Mouse (Mus musculus): ENCODE measurements around the gene Gm20716.
A peak's percentile ranks its signal among the peaks of the same experiment; 100 is the strongest.
"Not testable (repeated sequence)": the region's sequence is repeated elsewhere in the genome, so short reads cannot be mapped to it uniquely, and the experiment has no call there.

The Gm20716 gene

GRCm38 (mm10) chr2:168166750-168167460, 63.3 kb downstream of the Gm20716 start:
- DNase-seq (ENCODE audit: low read depth, low spot score): no peak

- no peak for DNase-seq (ENCODE audit: low read depth, low spot score)
Observed at GRCm38 (mm10) chr2:168161978-168162377, 68.2 kb downstream of the Gm20716 start.

- no peak for DNase-seq (ENCODE audit: low read depth, low spot score)
Observed at GRCm38 (mm10) chr2:168161514-168161971, 68.6 kb downstream of the Gm20716 start.

- DNase-seq (ENCODE audit: low read depth, low spot score): no peak
Observed at GRCm38 (mm10) chr2:168160370-168160930, 69.7 kb downstream of the Gm20716 start.

GRCm38 (mm10) chr2:168158911-168159711, 71.1 kb downstream of the Gm20716 start:
- DNase-seq (ENCODE audit: low read depth, low spot score): no peak

- not testable (repeated sequence) for DNase-seq (ENCODE audit: low read depth, low spot score)
Observed at GRCm38 (mm10) chr2:168157974-168158373, 72.2 kb downstream of the Gm20716 start.

- no peak for DNase-seq (ENCODE audit: low read depth, low spot score)
Observed at GRCm38 (mm10) chr2:168156361-168156760, 73.8 kb downstream of the Gm20716 start.

- no peak for DNase-seq (ENCODE audit: low read depth, low spot score)
Observed at GRCm38 (mm10) chr2:168155666-168156065, 74.5 kb downstream of the Gm20716 start.

GRCm38 (mm10) chr2:168154090-168154881, 75.9 kb downstream of the Gm20716 start:
- DNase-seq (ENCODE audit: low read depth, low spot score): peak; percentile 73

GRCm38 (mm10) chr2:168149241-168149640, 80.9 kb downstream of the Gm20716 start:
- DNase-seq (ENCODE audit: low read depth, low spot score): no peak

- no peak for DNase-seq (ENCODE audit: low read depth, low spot score)
Observed at GRCm38 (mm10) chr2:168147722-168148432, 82.3 kb downstream of the Gm20716 start.

- no peak for DNase-seq (ENCODE audit: low read depth, low spot score)
Observed at GRCm38 (mm10) chr2:168145437-168145836, 84.7 kb downstream of the Gm20716 start.

GRCm38 (mm10) chr2:168143794-168144193, 86.4 kb downstream of the Gm20716 start:
- DNase-seq (ENCODE audit: low read depth, low spot score): no peak

- DNase-seq (ENCODE audit: low read depth, low spot score): no peak
Observed at GRCm38 (mm10) chr2:168137161-168137560, 93.0 kb downstream of the Gm20716 start.
